Mouse (Mus musculus) c-Kit-positive CD71-negative TER-119-negative erythroid progenitor cells, embryonic 14.5 days (primary cell): ENCODE data around the gene Lix1.

ENCODE experiments used
- DNase-seq: peaks from one replicate; pipeline ENCODE4 v3.0.0-alpha.2; 2013; ENCODE audit warnings: low read depth

The Lix1 gene

DNA sequence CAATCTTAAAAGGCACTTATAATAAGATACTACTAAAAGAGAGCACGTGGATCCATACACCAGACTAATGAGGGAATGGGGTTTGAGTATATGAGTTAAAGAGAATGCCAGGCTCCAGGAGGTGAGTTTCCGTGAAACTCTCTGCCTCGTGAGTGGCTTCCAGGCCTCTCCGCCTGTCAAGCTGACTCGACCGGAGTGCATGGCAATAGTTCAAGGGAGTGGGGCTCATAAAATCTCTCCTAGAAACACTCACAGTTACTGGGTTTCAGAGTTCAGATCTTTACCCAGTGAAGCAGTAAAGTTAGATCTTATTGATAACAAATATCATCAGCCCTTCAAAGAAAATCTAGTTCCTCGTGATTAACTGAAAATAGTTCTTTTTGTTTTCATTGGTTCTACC is 94.3 kb downstream of the Lix1 start:
- DNase-seq: no peak

DNA sequence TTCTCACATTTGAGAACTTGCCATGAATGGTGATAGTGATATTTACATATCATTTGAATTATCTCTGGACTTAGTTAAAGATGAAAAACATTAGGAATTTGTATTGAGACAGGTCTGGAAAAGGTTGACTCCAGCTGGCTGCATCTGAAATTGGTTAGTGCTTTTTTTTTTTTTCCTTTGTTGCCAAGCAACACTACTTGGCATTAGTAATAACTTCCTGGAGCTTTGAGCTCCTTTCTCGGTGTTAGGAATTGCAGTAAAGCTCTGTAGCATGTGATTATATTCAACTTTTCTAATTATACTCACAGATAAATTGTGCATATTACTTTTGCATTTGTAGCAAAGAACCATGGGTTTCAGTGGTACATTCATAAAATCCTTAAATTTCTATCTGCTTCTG is 96.4 kb downstream of the Lix1 start:
- DNase-seq: no peak

DNA sequence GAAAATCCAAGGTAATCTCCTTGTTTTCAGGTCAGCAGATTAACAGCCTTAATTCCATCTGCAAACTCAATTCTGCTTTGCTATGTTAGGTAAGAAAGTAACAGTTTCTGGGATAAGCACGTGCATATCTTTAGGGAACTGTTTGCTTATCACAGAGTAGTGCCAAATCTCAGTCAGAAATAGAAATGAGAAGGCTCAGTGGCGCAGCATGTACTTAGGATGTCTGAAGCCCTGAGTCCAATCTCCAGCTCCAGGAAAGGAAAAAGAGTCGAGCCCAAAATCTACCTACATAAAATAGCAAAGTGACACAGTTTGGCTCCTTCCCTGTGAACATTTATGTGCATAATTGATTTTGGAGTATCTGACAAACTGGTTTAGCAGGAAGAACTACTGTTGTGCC is 96.8 kb downstream of the Lix1 start:
- DNase-seq: no peak

DNA sequence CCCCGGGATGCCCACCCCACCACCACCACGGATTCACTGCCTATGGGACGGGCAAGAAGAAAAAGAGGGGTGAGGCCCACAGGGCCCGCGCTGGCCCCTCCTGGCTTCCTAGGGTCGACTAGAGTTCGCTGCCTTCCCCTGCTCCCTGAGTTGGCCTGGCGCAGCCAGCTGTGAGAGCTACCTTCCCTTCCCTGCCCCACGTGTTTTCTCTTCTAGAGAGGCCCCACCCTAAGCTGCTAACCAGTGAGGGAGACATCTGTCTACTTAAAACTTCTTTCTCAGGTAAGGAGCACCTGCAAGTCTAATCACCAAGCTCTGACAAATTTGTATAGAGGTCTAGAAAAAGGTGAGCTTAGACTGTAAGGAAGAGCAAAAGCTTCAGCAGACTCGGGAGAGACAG is 104.2 kb downstream of the Lix1 start:
- no peak for DNase-seq
